Mouse (Mus musculus): ENCODE measurements around the gene Mepe. TPM values are rescaled to one million over a fixed set of nuclear protein-coding genes. Genes with fewer than 3 reads are reported as not detected.

Mepe gene
- total and polyA plus RNA-seq, 2 experiments from 2014 or later: not detected

GRCm38 (mm10) chr5:104384540-104384939 is 59.4 kb downstream of the Mepe start:
- no peak for ATAC-seq
- TF ChIP-seq CTCF (IDR thresholded peaks at IDR 0.05; ENCODE audit: low read depth): no peak
- WGBS: 91% methylated on average over 7 of the region's 7 CpGs

GRCm38 (mm10) chr5:104385521-104385920 is 60.4 kb downstream of the Mepe start:
- ATAC-seq (no peak), DNase-seq (ENCODE audit: low spot score) (no peak)
- no peaks in the 10 kb centered on the region for H3K4me1 ChIP-seq (ENCODE audit: insufficient read depth, low read length)
- H3K27me3 ChIP-seq (ENCODE audit: insufficient read depth, low read length): no peaks in the 10 kb centered on the region
- no peak overlapping the region for H3K4me2 ChIP-seq (ENCODE audit: low read depth, low read length)
- no peak overlapping the region for H3K4me3 ChIP-seq (ENCODE audit: low read length)
- no peak overlapping the region for H3K27ac ChIP-seq
- no peaks in the 10 kb centered on the region for H3K9me3 ChIP-seq (ENCODE audit: low read length)
- H3K9ac ChIP-seq (replicated peaks; ENCODE audit: low read length): no peak overlapping the region
- no peak for TF ChIP-seq CTCF (IDR thresholded peaks at IDR 0.05; ENCODE audit: low read depth)
- H3K36me3 ChIP-seq (ENCODE audit: insufficient read depth, low read length): no peaks in the 10 kb centered on the region
- 94% methylated on average over 16 of the region's 16 CpGs for WGBS

More at GRCm38 (mm10) chr5:104384540-104384939, 59.4 kb downstream of the Mepe start:
- no peaks in the 10 kb centered on the region for H3K9me3 ChIP-seq (ENCODE audit: low read length)
- no peak overlapping the region for H3K9ac ChIP-seq (replicated peaks; ENCODE audit: low read length)
- no peaks in the 10 kb centered on the region for H3K27me3 ChIP-seq (ENCODE audit: insufficient read depth, low read length)
- H3K4me2 ChIP-seq (ENCODE audit: low read depth, low read length): no peak overlapping the region
- H3K4me1 ChIP-seq (ENCODE audit: insufficient read depth, low read length): no peaks in the 10 kb centered on the region
- no peak overlapping the region for H3K27ac ChIP-seq
- no peak for DNase-seq (ENCODE audit: low spot score)
- H3K4me3 ChIP-seq (ENCODE audit: low read length): no peak overlapping the region
- H3K36me3 ChIP-seq (ENCODE audit: insufficient read depth, low read length): no peaks in the 10 kb centered on the region

- Histone ChIP-seq H3K27ac (no peak overlapping the region), H3K4me2 (ENCODE audit: low read depth, low read length) (no peak overlapping the region), H3K9ac (replicated peaks; ENCODE audit: low read length) (no peak overlapping the region), H3K36me3 (ENCODE audit: insufficient read depth, low read length) (no peaks in the 10 kb centered on the region), H3K4me1 (ENCODE audit: insufficient read depth, low read length) (no peaks in the 10 kb centered on the region), H3K4me3 (ENCODE audit: low read length) (no peak overlapping the region), H3K9me3 (ENCODE audit: low read length) (no peaks in the 10 kb centered on the region), H3K27me3 (ENCODE audit: insufficient read depth, low read length) (no peaks in the 10 kb centered on the region)
- DNase-seq (ENCODE audit: low spot score): no peak
- ATAC-seq: no peak
- no peak for TF ChIP-seq CTCF (IDR thresholded peaks at IDR 0.05; ENCODE audit: low read depth)
- 77% methylated on average over 5 of the region's 5 CpGs for WGBS
Observed at GRCm38 (mm10) chr5:104386908-104387307, 61.8 kb downstream of the Mepe start.

Small RNA genes lying within 50 kb of the gene (microRNA-seq; reads per million reads assigned to microRNA genes)
- 0 reads per million in 2 experiments for gene Gm23616

Other genes starting within 250 kb of the Mepe start
- gene Gm17660, start 247.7 kb upstream of the Mepe start, total RNA-seq (2014; rRNA removed): 0.58 TPM in 1 of 2 replicates, not detected in the other
- 0.61 TPM in 1 of 2 replicates, not detected in the other for gene Gm17660, start 247.7 kb upstream of the Mepe start, polyA plus RNA-seq (2015; fragmentation: Nextera tagmentation; extraction: Ambion mirVana)
- 660 and 723 TPM in 2 replicates for gene Sparcl1, start 211.6 kb upstream of the Mepe start, total RNA-seq (2014; rRNA removed)
- gene Sparcl1, start 211.6 kb upstream of the Mepe start, polyA plus RNA-seq (2015; fragmentation: Nextera tagmentation; extraction: Ambion mirVana): 782 and 913 TPM in 2 replicates
- gene Dspp, start 154.6 kb upstream of the Mepe start, total RNA-seq (2014; rRNA removed): not detected in 2 replicates
- not detected in 2 replicates for gene Dspp, start 154.6 kb upstream of the Mepe start, polyA plus RNA-seq (2015; fragmentation: Nextera tagmentation; extraction: Ambion mirVana)
- gene Dmp1, start 122.7 kb upstream of the Mepe start, total RNA-seq (2014; rRNA removed): 0.26 TPM in 1 of 2 replicates, not detected in the other
- 0.21 and 0.24 TPM in 2 replicates for gene Dmp1, start 122.7 kb upstream of the Mepe start, polyA plus RNA-seq (2015; fragmentation: Nextera tagmentation; extraction: Ambion mirVana)
- 0.37 TPM in 1 of 2 replicates, not detected in the other for gene Ibsp, start 26.2 kb upstream of the Mepe start, total RNA-seq (2014; rRNA removed)
- 0.20 TPM in 1 of 2 replicates, not detected in the other for gene Ibsp, start 26.2 kb upstream of the Mepe start, polyA plus RNA-seq (2015; fragmentation: Nextera tagmentation; extraction: Ambion mirVana)
- 13.2 and 18.7 TPM in 2 replicates for gene Spp1, start 109.8 kb downstream of the Mepe start, total RNA-seq (2014; rRNA removed)
- 30.0 and 35.6 TPM in 2 replicates for gene Spp1, start 109.8 kb downstream of the Mepe start, polyA plus RNA-seq (2015; fragmentation: Nextera tagmentation; extraction: Ambion mirVana)
- 20.8 and 23.7 TPM in 2 replicates for gene Pkd2, start 134.1 kb downstream of the Mepe start, total RNA-seq (2014; rRNA removed)
- 5.3 and 6.0 TPM in 2 replicates for gene Pkd2, start 134.1 kb downstream of the Mepe start, polyA plus RNA-seq (2015; fragmentation: Nextera tagmentation; extraction: Ambion mirVana)
- gene BC005561, start 183.0 kb downstream of the Mepe start, total RNA-seq (2014; rRNA removed): 2.9 and 4.3 TPM in 2 replicates
- 8.9 and 9.4 TPM in 2 replicates for gene BC005561, start 183.0 kb downstream of the Mepe start, polyA plus RNA-seq (2015; fragmentation: Nextera tagmentation; extraction: Ambion mirVana)

Measured in hindbrain, postnatal 0 days (tissue).